Mouse (Mus musculus): Measurements from ENCODE around the gene Fosb. TPM values are rescaled to one million over a fixed set of nuclear protein-coding genes. Genes with fewer than 3 reads are reported as not detected.
A peak's percentile ranks its signal among the peaks of the same experiment; 100 is the strongest.

Fosb gene
- total RNA-seq, 2 experiments from 2014 or later, result 7.6 to 10.7 TPM

DNA sequence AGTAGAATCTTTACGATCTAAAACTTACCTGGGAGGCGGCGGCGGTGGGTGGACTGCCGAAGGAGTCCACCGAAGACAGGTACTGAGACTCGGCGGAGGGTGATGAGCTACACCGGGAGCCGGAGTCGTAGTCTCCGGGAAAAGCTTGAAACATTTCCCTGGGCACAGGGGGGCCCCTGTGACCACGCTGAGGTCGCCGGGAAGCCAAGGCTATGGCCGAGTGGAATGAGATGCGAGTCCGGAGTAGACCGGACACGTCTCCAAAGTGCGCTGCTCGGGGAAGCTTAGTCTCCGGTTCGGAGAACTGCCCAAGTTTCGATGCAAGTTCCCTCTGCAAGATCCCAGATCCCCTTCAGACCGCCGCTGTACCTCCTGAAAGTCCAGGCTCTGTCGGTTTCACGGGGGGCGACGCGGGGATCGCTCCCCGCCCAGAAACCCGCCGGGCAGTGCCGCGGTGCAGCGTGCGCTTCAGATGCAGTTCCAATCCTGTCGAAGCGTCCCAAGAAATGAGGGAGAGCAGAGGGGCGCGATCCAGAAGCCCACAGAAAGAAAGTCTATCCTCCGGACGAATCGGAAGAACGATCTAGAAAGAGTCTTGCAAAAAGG is 470 bp downstream of the Fosb start:
- no peak for DNase-seq (ENCODE audit: low spot score in 2 of 2)
- intact Hi-C loops (cut with DNase I), result no loop called here

DNA sequence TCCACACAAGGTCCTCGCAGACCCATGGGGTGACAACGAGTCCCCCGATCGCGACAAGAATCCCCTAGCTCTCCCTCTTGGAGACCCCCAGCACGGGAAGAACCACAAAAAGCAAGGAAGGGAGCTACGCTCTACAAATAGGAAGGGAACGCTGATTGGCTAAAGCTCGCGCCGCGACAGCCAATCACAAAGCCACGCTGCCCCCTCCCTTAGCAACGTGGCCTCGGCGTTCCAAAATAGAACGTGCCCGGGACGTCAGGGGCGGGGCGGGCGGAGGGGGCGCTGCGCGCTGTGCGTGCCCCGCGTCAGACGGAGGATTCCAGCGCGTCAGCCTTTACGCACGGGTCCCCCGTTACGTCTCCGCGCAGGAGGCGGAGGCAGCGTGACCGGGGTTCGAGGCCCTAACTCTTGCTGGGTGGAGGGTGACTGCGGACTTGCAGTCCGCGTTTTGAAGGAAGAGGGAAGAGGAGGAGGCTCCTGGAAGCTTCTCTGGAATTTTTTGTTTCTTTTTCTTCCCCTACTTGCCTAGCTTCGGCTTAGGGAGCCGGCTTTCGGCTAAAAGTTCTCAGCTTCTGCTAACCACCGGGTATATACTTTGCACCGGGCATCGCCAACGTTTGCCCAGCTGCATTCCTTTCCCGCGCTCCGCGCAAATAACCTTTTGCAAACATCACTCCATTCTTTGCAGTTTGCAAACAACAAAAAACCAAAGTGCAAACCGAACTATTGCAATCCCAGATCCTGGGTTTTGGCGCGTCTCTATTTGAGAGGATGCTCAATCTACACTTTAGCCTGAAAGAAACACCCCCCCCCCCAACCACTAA is 1.2 kb downstream of the Fosb start:
- peak; percentile 96 to 97 for DNase-seq (ENCODE audit: low spot score in 2 of 2)
- intact Hi-C loops (cut with DNase I), result no loop called here

DNA sequence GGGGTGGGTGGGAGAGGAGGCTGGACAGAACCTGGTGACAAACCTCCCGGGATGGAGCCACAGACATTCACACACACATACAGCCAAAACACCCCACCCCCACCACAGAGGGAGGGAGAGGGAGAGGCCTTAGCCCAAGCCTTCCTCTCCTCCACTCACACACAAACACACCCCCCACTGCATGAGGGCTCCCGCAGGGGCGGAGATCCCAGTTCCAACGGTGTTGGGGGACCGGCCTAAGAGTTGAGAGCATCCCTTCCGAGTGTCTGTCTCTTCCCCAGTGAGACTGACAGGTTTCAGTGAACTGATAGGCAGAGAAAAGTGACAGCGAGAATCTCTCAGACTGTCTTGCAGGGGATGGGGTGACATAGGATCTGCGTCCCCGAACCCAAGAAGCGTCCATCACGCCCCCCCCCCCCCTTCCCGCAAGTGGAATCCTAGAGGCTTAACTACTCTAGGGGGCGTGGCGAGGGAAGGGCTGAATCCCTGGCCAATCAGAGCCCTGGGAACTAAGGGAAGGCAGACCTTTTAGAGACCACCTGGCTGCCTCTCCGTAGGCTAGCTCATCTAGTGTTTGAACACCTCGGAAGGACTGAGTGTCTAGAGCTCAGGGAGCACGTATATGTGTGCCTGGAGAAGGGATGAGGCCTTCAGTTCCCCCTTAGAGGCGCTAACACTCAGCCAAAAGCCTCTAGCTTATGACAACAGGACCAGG is 2.0 kb downstream of the Fosb start:
- peak; percentile 80 to 83 for DNase-seq (ENCODE audit: low spot score in 2 of 2)
- intact Hi-C loops (cut with DNase I), result no loop called here

DNA sequence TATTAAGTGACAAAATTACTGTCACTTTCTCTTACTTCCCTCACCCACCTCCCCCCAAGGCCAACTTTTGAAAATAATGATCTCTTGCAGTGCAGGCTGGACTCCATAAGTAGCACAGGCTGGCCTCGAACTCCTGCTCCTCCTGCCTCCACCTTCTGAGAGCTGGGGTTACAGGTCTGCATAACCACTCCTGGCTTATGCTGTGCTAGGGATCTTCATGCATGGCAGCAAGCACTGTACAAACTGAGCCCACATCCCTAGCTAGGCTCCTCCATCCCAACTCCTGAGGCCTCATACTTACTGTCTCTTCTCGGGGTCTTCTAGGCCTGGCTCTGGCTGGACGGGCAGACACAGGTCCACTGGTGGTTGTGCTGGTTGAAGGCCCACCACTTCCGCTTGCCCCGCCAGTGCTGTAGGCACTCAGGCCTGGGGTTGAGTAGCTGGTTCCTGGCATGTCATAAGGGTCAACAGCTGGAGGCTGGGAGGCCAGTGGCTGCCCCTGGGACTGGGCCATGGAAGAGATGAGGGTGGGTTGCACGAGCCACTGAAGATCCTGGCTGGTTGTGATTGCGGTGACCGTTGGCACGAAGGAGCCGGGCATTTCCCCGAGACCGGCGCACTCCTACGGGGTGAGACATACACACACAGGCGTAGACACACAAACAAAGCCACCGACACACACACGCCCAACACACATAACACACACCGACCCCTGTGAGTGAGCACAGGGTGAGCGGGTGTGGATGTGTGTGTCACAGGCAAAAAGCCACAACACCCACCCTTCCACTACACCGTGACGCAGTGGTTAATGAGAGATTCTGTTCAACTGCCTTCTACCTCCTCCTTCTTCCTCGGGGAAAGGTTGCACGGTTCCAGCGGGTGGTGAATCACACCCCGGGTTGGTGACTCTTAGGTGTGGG is 2.8 kb downstream of the Fosb start:
- intact Hi-C loops (cut with DNase I), result no loop called here
- DNase-seq (ENCODE audit: low spot score in 2 of 2), result no peak

DNA sequence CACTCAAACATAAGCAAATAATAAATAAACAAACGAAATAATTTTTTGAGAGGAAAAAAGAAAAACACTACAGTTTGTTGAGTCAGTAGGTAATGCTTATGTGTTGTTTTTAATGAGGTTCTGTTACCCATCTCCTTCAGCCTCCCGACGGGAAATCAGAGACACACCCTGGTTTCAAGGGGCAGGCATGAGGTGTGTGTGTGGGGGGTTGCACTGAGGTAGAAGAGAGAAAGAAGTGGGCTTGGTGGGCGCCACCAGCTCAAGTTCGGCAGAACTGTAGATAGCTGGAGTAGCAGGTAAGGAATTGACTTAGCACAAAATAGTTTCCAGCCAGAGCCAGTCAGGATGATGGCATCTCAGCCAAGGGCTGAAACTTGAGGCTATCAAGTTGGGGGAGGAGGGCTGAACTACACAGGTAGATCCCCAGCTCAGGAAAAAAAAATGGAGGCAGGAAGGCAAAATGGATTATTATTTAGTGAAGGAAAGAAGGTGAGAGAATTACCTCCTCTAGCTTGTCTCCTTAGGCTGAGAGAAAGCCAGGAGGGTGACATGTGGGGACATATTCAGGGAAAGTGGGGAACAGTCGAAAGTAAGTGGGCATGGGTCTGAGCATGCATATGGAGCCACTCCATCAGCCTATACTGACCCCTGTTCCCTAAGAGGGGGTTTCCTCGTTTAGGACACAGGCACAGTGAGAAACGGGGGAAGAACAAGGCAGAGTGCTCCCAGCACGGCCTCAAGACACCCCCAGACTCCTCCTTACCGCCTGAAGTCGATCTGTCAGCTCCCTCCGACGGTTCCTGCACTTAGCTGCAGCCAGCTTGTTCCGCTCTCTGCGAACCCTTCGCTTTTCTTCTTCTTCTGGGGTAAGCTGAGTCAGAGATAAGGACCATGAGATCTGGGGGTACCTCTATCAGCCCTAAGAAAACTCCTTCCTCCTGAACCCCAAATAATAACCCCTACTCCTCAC is 3.8 kb downstream of the Fosb start:
- DNase-seq (ENCODE audit: low spot score in 2 of 2), result no peak
- intact Hi-C loops (cut with DNase I), result no loop called here

DNA sequence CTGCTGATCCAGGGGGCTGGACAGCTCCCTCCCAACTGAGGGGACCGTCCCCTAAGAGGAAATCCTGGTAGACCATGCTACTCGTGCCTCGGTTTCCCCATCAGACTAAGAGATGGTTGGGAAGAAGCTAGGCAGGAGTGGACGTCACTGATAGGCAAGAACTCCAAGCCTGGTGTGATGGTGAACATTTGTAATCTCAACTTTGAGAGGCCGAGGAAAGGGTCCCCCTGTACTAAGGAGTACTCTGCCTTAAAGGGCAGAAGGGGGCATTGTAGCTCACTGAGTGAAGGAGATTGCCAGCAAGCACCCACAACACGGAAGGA is 4.5 kb downstream of the Fosb start:
- intact Hi-C loops (cut with DNase I), result no loop called here
- no peak for DNase-seq (ENCODE audit: low spot score in 2 of 2)

GRCm38 (mm10) chr7:19304501-19305412 is 5.1 kb downstream of the Fosb start:
- no peak for DNase-seq (ENCODE audit: low spot score in 2 of 2)
- intact Hi-C loops (cut with DNase I), result no loop called here

DNA sequence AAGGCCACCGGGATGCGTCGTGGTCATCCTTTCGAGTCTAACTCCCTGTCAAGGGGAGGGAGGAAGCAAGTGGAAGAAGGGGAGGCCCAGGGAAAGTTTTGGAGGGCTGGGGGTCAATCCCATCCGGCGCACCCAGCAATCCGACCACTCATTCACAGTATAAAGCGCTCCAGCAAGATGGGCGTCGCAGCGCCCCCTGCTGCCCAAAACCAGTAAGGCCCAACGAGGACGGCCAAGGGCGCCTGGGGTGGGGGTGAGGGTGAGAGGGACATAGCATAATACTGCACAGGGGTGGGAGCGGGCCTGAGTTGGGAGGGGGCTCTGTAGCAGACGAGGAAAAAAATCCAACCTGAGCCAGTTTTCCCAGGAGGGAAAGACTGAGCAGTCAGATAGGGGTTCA is 6.1 kb downstream of the Fosb start:
- intact Hi-C loops (cut with DNase I), result no loop called here
- DNase-seq (ENCODE audit: low spot score in 2 of 2), result peak; percentile 52 to 60

DNA sequence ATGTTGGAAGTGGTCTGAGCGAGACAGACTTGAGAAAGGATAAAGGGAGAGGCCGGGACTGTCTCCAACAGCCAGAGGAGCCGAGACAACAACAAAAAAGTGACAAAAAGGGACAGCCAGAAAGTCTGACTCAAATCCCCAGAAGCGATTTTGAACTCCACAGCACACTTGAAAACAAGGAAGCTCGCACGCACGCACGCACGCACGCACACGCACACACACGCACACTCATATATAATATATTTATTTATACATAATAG is 6.9 kb downstream of the Fosb start:
- intact Hi-C loops (cut with DNase I), result no loop called here
- no peak for DNase-seq (ENCODE audit: low spot score in 2 of 2)

GRCm38 (mm10) chr7:19302264-19303045 is 7.4 kb downstream of the Fosb start:
- intact Hi-C loops (cut with DNase I), result no loop called here
- no peak for DNase-seq (ENCODE audit: low spot score in 2 of 2)

DNA sequence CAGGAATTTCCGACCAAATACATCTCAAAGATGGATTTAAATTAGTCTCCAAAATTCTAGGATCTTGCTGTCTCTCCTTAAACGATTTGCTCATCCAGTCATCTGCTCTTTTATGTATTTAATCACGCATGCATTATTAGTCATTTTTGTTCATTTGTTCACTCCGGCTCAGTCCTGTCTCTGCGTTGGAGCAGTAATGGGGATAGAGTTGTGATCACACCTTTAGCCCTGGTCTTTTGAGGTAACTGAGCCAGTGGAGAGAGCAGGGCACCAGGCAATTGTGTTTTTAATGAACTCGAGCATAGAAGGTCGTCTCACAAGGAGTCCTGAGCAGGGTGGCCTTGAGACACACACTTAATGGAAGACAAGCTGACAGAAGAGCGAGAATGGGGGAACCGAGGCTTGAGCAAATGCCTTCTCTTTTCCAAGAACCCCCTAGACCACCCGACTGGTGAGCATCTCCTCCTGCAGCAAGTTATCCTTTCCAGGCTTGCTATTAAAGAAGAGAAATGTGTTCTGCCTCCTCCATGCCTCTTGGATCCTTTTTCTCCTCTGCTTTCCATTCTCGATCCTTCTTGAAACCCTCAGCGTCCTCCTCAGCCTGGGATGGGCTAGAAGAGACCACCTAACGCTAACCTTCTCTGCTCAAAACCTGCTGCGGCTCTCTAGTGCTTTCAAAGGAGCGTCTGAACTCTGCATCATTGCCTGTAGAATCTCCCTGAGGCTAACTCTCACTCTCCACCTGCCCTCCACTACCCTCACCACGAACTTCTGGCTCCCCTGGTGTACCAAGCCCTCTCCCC is 8.2 kb downstream of the Fosb start:
- intact Hi-C loops (cut with DNase I), result no loop called here
- peak in 1 of 2 experiments; percentile 26 for DNase-seq (ENCODE audit: low spot score in 2 of 2)

- DNase-seq (ENCODE audit: low spot score in 2 of 2), result peak; percentile 71 to 86
- intact Hi-C loops (cut with DNase I), result loop anchor here (1.0 kb wide), 1 partner anchor 43 kb away; no protein-coding TSS in a partner anchor
Measured at GRCm38 (mm10) chr7:19300501-19301421, 9.1 kb downstream of the Fosb start.

DNA sequence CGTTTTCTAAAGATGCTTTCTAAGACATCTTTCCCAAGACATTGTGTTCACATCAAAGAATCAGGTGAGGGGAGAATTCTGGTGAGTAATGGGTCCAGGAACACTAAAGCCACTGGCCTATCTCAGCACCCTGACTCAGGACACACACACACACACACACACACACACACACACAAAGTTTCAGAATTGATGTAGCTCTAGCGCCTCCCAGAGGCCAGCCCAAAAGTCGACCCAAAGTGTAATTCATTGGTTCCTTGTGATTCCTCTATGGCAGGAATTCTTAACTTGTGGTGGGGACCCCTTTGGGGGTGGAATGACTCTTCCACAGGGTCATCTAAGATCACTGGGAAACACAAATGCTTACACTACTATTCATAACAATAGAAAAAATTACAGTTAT is 10.7 kb downstream of the Fosb start:
- intact Hi-C loops (cut with DNase I), result loop anchor here (5.0 kb wide), 2 partner anchors 62 to 122 kb away; partner anchors contain the start of gene Eml2
- peak; percentile 64 to 78 for DNase-seq (ENCODE audit: low spot score in 2 of 2)

- intact Hi-C loops (cut with DNase I), result loop anchor here (5.0 kb wide), 2 partner anchors 60 to 120 kb away; partner anchors contain the start of gene Eml2
- DNase-seq (ENCODE audit: low spot score in 2 of 2), result no peak
Measured at GRCm38 (mm10) chr7:19297794-19298193, 12.1 kb downstream of the Fosb start.

DNA sequence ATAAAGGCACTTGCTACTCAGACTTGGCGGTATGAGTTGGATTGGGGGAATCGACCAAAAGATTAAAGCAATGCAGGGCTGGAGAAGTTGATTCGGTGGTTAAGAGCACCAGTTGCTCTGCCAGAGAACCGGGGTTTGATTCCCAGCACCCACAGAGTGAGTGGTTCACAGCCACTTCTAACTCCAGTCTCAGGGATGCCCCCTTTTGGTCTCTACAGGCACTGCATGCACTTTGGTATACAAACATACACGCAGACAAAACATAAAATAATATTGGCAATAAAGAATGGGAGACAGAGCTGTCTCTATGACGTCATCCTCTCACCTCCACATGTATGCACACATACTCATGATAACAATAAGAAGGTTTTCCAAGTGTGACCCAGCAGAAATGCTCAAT is 12.8 kb downstream of the Fosb start:
- DNase-seq (ENCODE audit: low spot score in 2 of 2), result no peak
- intact Hi-C loops (cut with DNase I), result loop anchor here (5.0 kb wide), 2 partner anchors 60 to 120 kb away; partner anchors contain the start of gene Eml2

Data from left cerebral cortex, postnatal 14 days (tissue).